Mouse (Mus musculus): ENCODE data around the gene Tenm1.

Tenm1 gene

DNA sequence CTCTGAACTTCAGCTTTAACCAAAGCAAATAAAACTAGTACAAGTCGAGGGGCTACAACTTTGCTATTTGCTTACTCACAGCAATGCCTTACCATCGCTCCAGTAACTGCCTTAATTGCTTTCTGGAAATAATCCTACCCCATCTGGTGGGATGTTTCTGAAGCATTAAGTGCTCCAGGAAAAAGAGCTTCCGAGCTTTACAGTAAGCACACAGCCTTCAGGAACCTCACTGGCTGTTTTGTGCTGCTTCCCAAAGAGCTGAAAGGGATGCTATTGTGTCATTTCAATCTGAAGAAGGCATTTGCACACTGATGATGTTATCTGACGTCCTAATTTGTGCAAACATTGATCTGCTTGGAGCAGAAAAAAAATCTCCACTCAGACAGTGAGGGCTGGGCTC is 647.4 kb downstream of the Tenm1 start:
- DNase-seq (ENCODE audit: low spot score in 2 of 2), result no peak

GRCm38 (mm10) chrX:42718078-42718785 is 710.7 kb downstream of the Tenm1 start:
- DNase-seq (ENCODE audit: low spot score in 2 of 2), result no peak

- DNase-seq (ENCODE audit: low spot score in 2 of 2), result no peak
These were observed 728.6 kb downstream of the Tenm1 start for GRCm38 (mm10) chrX:42700291-42700690.

GRCm38 (mm10) chrX:42647131-42647530 is 781.8 kb downstream of the Tenm1 start:
- DNase-seq (ENCODE audit: low spot score in 2 of 2), result no peak

DNA sequence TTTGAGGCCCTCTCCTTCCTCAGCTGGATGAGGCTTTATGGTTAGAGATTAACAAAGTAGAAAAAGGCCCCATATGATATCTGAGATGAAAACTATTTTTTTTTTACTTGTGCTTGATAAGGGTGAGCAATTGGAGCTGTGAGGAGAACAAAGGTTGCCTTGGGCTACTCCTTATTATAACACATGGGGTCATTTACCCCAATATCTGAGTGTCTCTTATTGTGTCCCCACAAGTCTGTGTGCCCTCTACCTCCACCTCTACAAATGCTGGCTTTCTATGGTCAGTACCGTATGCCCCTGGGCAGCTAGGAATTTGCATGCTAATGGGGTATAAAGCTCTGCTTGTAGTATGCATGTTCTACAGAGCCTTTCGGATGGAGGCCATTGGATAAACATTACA is 848.4 kb downstream of the Tenm1 start:
- DNase-seq (ENCODE audit: low spot score in 2 of 2), result no peak

DNA sequence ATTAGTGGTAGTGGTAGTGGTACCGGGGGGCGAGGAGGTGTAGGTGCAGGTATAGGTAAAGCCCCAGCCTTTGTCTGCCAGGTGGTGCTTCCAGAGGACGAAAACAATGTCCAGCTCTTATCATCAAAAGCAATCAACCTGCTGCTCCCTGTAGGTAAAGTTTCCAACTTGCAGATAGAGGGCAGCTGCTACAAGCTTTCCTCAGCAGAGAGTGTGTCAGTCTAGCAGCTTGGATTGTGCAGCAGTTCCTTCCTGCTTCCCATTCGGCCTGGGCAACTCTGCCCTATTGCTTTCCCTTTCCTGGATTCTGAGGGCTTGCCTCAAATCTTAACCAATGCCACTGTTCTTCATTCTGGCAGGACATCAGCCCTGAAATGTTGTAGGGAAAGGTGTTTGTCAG is 870.2 kb downstream of the Tenm1 start:
- DNase-seq (ENCODE audit: low spot score in 2 of 2), result no peak

DNA sequence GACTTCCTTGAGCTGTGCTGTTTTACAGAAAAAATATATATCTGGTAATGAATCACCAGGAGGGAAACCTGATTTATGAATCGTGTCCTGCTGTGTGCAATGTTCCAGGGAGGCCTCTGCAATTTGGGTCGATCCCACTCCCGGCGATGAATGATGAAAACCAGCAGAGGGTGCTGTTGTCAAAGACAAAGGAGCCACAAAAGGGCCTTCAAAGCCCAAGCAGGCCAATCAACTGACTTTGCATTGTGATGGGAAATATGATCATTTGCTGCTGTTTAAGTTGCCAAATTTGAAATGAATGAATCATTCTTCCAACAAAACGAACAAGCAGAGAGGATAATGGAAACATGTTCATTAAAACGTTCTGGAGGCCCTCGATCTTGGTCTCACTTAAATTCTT is 871.6 kb downstream of the Tenm1 start:
- peak in 1 of 2 experiments; percentile 40 for DNase-seq (ENCODE audit: low spot score in 2 of 2)

DNA sequence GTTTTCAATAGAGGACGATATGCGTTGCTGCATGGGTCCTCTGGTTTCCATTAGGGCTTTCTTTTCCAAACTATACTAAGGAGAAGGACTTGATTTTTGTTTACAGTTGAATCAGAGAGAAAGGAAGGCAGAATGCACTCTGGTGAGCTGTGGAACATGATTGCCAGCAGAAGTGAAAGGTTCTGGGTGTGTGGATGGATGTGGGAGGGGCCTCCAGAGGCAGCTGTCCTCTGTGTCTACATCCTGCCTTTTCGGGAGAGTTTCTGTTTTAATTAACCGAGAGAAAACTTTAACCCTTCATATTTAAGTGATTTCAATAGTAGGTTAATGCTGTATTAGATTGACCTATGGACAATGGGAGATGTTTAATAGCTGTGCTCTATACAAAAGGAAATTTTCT is 880.4 kb downstream of the Tenm1 start:
- no peak for DNase-seq (ENCODE audit: low spot score in 2 of 2)

DNA sequence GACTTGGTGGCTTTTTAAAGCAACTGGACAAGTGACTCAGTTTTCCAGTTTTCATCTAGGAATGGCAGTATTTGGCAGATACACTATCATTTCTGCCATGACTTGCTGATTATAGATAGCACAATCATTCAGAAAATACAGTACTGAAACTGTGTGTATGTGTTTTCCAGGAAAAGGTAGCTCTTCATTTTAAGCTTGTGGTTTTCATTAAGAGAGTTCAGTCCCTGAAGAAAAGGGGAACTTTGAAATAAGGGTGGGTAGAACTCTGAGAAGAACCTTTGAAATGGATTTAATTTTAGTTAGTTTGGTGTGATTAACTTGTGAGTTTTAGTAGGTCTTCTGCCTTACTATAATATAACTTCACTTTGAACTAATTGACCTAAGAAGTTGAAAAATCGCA is 883.9 kb downstream of the Tenm1 start:
- no peak for DNase-seq (ENCODE audit: low spot score in 2 of 2)

- DNase-seq (ENCODE audit: low spot score in 2 of 2), result peak; percentile 29 to 42
These were observed 888.2 kb downstream of the Tenm1 start for GRCm38 (mm10) chrX:42540756-42541053.

DNA sequence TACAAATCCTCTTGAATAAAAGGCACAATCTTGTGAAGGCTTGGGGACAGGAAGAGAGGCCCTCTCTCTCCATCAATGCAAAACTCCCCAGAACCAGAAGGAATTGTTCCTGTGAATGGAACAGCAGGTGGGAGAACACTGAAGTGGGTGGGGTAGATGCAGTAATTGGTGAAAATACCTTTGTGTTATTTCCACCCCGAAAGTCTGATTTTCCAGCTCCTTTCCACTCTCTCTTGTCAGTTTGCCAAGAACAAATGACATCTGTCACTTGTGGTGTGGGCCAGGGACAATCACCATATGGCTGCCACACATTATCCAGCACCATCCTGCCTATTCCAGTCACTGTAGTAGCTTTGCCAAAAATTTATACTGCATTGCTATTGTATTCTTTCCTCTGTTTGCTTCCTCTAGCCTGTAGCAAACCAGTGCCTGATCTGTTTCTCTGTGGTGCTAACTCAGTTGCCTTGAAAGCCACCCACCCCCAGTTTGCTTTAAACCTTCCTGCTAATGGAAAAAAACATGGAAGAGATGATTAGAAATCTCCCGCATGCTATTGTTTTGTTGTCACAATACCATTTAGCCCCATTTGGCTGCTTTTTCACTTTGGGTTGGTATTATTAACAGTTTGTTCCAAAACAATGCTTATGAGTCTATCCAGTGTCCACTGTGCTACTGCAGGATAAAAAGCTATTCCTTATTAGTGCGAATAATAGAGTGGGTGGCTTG is 888.7 kb downstream of the Tenm1 start:
- DNase-seq (ENCODE audit: low spot score in 2 of 2), result no peak

DNA sequence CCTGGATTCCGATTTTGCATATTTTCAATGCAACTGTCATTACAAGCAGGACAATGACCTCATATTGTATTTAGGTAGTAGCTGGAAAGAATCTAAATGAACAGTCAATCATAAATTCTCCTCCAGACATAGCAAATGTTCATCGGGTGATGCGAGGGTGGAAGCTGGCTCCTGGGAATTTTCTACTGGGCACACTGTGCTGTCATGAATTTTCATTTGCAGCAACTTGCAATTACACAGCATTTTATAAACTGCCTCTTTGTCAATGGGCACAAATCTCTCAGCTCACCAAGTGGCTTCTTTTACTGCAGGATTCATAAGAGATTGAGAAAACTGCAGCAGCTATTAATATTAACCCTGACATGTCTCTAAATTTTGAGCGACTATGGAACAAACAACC is 898.2 kb downstream of the Tenm1 start:
- DNase-seq (ENCODE audit: low spot score in 2 of 2), result no peak

DNA sequence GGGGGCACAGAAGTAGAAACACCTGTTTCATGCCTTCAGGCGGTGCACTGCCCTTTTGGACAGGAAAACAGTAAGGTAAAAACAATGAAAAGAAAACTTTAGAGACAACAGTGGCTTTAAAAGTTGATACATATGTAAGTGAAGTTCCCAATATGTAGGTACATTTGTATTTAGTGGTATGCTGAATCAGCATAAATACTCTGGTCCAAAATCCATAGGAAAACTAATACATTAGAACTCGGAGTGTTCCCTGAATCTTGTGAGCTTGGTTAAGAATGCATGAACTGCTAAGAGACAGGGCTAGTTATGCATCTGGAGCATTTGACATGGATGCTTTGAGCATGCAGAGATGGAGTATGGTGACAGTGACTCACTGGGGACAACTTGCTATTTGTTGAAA is 906.1 kb downstream of the Tenm1 start:
- DNase-seq (ENCODE audit: low spot score in 2 of 2), result no peak

- DNase-seq (ENCODE audit: low spot score in 2 of 2), result no peak
These were observed 916.4 kb downstream of the Tenm1 start for GRCm38 (mm10) chrX:42512567-42512966.

DNA sequence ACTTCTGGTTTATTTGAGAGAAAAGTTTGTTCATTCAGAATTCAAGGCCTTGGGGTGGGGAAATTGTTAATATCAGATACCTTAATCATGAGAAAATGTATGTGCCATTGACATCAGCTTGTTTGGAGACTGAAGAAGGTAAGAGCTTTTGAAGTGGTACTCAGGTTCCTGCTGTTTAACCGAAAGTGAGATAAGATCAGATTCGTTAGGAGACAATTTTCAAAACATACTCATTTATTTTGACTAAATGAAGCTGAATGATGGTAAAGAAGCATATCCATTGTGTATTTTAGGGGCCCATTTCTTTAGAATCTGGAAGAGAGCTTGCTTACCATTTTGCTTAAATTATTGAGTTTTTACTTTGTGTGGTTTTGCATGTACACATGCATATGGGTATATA is 917.8 kb downstream of the Tenm1 start:
- DNase-seq (ENCODE audit: low spot score in 2 of 2), result no peak

DNA sequence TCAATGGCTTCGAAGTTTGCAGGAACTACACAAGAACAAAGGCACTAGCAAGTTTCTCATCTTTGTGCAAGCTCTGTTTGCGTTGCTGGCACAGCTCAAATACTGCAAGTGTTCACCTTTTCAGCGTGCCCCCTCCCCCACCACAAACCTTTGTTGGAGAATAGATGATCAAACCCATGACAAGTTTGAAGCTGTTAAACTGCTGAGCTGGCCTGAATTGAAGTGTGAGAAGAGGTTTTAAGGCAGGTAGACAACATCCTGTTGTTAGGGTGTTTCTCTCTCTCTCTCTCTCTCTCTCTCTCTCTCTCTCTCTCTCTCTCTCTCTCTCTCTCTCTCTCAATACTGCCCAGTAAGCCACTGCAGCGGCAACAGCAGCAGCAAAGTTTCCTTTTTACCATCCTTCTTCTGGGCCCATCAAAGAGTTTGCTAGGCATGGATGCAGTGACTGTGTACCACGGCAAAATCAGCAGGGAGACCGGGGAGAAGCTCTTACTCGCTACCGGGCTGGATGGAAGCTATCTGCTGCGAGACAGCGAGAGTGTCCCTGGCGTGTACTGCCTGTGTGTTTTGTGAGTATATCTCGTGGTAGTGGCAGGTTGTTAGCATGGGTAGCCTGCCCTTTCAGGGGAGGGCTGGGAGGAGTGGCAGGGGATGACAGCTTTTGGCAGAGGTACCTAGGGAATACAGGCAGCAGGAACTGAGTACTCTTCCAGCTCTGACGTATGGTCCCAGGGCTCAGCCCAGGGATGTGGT is 926.5 kb downstream of the Tenm1 start, which contains the start of gene Sh2d1a:
TSS of gene Sh2d1a (plus strand) at position 163 of the 753 bp plus-strand sequence.
- DNase-seq (ENCODE audit: low spot score in 2 of 2), result no peak

- DNase-seq (ENCODE audit: low spot score in 2 of 2), result no peak
These were observed 928.4 kb downstream of the Tenm1 start for GRCm38 (mm10) chrX:42500538-42500937.

DNA sequence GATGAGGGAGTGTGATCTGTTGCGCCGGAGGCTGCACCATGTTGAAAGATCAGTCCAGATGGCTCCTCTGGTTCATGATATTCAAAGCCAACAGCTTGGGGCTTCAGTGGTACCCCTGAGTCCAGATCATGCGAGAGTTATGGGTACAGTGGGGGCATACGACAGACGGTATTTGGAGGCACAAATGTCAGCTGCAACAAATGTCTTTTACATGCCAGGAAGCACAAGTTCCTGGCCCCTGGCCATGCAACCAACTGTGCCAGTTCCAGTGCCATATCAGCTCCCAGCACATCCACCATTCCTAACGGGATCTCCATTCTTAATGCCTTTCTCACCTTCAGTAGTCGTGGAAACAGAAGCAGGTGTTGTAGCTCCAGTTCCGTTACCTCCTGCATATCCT is 938.6 kb downstream of the Tenm1 start:
- DNase-seq (ENCODE audit: low spot score in 2 of 2), result no peak

- no peak for DNase-seq (ENCODE audit: low spot score in 2 of 2)
These were observed 939.5 kb downstream of the Tenm1 start, which contains the start of gene Tex13c2 for GRCm38 (mm10) chrX:42489446-42489845. Gene Tex13c2 (plus strand): TSS chrX:42489691.

Data from frontal cortex, postnatal 25 days (tissue).